Mouse (Mus musculus) spleen, adult 18-20 months (tissue): ENCODE measurements around the gene S100a16.

ENCODE experiments used
- DNase-seq, 2 experiments: peaks; one replicate each; pipeline ENCODE4 v3.0.0; 2022; ENCODE audit warnings: mixed read lengths in 2 of 2

S100a16 gene

DNA sequence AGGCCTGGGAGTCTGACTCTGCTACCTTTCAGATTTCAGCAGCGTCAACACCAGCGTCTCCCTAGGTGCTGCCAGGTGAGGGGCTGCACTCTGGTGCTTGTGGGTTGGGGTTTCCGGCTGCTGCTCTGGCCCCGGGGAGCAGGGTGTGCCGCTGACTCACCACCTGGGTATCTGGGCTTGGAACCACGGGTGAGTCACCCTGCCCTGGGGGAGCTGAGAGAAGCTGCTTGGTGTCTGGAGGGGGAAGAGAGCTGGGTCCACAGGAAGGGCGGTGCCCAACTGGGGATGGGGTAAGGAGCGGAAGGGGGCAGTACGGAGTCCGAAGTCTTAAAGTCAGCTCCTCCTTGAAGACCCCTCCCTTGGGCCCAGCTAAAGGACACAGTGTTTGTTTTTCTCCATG lies 49.9 kb downstream of the S100a16 start:
- DNase-seq: peak; percentile 76 to 88

DNA sequence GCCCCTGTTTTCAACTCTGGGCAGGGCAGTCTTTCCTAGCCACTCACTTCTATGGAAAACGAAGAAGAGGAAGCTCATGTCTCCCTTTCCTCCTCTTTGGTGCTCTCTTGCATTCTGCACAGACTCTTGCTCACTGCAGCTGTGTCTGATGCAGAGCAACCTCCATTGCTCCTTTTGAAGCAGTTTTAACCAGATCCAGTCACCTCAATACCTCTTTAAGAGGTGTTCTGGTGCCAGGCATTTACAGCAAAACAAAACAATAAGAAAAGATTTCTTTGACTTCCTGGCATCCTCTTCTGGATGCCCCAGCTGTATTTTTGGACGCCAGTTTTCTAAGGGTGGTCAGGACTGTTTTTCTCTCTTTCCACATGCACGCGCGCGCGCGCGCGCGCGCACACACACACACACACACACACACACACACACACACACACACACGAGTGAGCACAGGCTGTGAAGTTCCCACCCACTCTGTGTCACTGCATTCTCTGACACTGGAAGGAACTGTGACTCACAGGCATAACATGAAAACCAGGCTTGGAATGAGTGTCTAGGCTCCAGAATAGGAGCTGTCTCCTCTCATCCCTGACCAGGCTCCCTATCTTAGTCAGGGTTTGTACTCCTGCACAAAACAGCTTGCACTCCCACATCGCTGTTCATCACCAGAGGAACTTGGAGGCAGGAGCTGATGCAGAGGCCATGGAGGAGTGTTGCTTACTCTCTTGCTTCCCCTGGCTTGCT lies 50.5 kb downstream of the S100a16 start:
- DNase-seq: no peak

- DNase-seq: no peak
Observed at GRCm38 (mm10) chr3:90589390-90589789, 52.3 kb downstream of the S100a16 start.

DNA sequence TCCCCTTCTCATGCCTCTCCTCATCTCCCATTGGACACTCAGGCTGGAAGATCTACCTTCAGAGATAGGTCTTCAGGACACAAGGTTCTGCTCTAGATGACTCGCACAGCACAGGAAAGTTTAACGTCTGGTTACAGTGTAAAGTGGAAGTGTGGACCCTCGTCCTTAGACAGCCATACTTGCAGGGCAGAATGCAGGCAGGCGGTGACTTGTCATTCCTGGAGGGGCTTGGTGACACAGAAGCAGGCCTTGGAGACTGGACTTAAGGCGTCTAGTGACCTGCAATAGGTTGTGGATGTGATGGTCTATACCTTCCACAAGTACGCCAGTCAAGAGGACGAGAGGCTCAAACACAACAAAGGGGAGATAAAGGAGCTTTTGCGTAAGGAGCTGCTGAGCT lies 52.9 kb downstream of the S100a16 start, which contains the start of gene S100a2:
TSS of gene S100a2 (plus strand) at position 301 of the 400 bp plus-strand sequence.
- DNase-seq: no peak
